Mouse (Mus musculus): ENCODE data around the gene Fam71f1. TPM values are rescaled to one million over a fixed set of nuclear protein-coding genes. Genes with fewer than 3 reads are reported as not detected.

The Fam71f1 gene
- not detected for polyA plus RNA-seq (2017; shearing (Covaris generic))

DNA sequence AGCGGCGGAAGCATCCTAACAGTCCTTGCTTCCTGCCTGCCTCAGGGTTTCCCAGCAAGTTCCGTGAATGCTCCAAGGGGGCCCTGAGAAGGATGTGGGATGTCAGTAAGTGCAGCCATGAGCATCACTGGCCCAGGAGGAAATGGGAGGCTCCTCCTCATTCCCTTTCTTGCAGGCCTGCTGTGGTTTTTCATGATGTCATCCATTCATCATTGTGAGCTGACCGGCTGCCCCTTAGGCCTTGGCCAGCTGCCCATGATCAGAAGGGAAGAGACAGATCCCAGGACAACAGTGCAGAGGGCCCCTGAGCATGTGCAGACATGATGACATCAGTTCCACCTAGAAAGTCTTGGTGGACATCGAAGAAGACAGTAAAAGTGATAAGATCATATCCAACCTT lies at the start of gene Fam71f1:
TSS of gene Fam71f1 (plus strand) at position 262 of the 400 bp plus-strand sequence.

DNA sequence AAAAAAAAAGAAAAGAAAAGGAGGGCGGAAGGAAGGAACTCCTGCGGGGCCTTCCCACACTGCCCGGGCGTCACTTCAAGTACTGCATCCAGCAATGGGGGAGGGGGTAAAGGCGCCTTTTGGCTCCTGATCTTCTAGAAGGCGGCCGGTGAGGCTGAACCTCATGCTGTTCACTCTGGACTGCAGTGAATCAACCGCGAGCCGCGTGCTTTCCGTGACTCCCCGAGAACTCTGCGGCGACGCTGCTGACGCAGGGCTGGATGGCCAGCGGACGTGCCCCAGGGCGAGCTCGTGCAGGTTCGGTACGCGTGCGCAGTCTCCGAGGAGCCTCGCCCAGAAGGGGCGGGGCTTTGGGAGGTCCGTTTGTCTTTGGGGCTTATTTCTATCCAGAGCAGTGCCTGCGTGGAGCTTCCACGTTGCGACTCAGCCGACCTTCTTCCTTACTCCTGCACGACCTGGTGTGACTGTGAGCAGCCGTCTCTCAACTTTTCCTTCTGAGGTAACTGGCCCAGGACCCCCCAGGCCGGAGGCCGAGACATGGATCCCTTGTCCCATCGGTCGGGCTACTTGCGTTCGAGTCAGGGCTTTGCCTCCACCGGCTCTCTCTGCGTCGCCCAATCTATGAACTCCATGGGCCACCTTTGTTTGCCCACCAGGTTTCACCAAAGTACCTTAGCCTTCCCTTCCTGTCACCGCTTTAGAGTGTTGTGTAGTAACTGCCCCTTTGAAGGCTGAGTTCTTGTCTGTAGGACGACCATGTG lies 46.4 kb upstream of the Fam71f1 start, which contains the start of gene Hilpda:
TSS of gene Hilpda (plus strand) at position 177 of the 761 bp plus-strand sequence.

DNA sequence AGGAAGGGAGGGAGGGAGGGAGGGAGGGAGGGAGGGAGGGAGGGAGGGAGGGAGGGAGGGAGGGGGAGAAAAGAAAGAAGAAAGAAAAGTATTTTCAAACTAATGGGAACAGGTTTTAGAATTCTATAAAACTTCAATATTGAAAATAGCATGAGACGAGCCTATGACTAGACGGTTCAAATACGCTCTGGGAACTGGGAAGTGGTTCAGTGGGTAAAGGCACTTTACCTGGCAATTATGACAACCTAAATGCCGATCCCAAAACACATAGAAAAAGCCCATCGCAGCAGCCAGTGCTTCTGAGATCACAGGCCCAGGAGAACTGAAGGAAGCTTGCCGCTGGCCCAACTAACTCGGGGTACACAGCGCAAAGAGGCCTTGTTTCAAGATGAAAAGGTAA lies 39.6 kb upstream of the Fam71f1 start, which contains the start of gene Fam71f2:
TSS of gene Fam71f2 (plus strand) at position 301 of the 400 bp plus-strand sequence.

DNA sequence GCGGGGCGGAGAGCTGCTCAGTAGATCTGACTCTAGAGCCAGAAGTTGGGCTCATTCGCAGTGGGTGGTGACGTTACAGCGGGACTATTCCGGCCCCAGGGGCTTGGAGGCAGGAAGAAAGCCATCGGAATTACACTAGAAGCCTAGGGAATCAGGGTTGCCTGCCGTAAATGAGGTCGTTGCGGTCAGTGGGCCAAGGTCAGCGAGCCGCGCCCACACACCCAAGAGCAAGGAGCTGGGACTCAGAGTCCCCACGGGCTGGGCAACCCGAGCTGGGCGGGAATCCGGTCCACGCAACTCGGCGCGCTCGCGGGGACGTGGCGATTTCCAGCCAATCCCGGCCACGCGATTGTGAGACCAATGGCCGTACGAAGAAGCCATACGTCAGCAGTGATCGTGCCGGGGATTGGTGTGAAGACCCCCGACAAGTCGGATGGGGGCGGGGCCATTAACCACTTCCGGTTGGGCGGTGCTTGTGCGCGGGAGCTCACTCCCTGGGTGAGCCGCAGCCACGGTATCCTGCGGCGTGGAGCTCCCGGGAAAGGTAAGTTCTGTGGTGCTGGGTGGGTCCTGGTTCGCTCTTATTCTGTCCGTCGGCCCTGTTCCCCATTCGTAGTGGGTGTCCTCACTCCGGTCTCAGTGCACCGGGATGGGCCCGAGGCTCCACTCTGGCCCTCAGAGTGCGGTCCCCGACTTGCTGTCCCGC lies 28.9 kb downstream of the Fam71f1 start, which contains the start of gene Calu:
TSS of gene Calu (plus strand) at position 405 of the 706 bp plus-strand sequence.

Other genes starting within 250 kb of the Fam71f1 start
- 10 to 100 TPM; 57.4 to 62.9 TPM for gene Rbm28, start 154.1 kb upstream of the Fam71f1 start, polyA plus RNA-seq (2017; shearing (Covaris generic))
- under 1 TPM; 0.22 to 0.34 TPM for gene Prrt4, start 139.6 kb upstream of the Fam71f1 start, polyA plus RNA-seq (2017; shearing (Covaris generic))
- gene Impdh1, start 102.8 kb upstream of the Fam71f1 start, polyA plus RNA-seq (2017; shearing (Covaris generic)) = 100 to 1,000 TPM in 1 of 2 experiments, 10 to 100 TPM in 1; 68.5 to 112 TPM
- gene Hilpda, start 46.7 kb upstream of the Fam71f1 start, polyA plus RNA-seq (2017; shearing (Covaris generic)) = 10 to 100 TPM; 30.8 to 33.0 TPM
- 1 to 10 TPM in 1 of 2 experiments, not detected in 1; 2.7 TPM for gene Fam71f2, start 39.5 kb upstream of the Fam71f1 start, polyA plus RNA-seq (2017; shearing (Covaris generic))
- gene Calu, start 28.9 kb downstream of the Fam71f1 start, polyA plus RNA-seq (2017; shearing (Covaris generic)) = 100 to 1,000 TPM in 1 of 2 experiments, 10 to 100 TPM in 1; 83.5 to 120 TPM
- gene Opn1sw, start 69.3 kb downstream of the Fam71f1 start, polyA plus RNA-seq (2017; shearing (Covaris generic)) = 1 to 10 TPM in 1 of 2 experiments, under 1 TPM in 1; 0.10 to 1.1 TPM
- gene Ccdc136, start 77.2 kb downstream of the Fam71f1 start, polyA plus RNA-seq (2017; shearing (Covaris generic)) = 1 to 10 TPM; 2.0 to 5.2 TPM
- gene Flnc, start 114.1 kb downstream of the Fam71f1 start, polyA plus RNA-seq (2017; shearing (Covaris generic)) = under 1 TPM; 0.06 to 0.34 TPM
- 100 to 1,000 TPM; 317 to 338 TPM for gene Atp6v1f, start 148.6 kb downstream of the Fam71f1 start, polyA plus RNA-seq (2017; shearing (Covaris generic))
- gene Atp6v1fnb, start 152.3 kb downstream of the Fam71f1 start, polyA plus RNA-seq (2017; shearing (Covaris generic)) = under 1 TPM in 1 of 2 experiments, not detected in 1; 0.78 TPM
- gene Kcp, start 188.8 kb downstream of the Fam71f1 start, polyA plus RNA-seq (2017; shearing (Covaris generic)) = 1 to 10 TPM in 1 of 2 experiments, under 1 TPM in 1; 0.40 to 5.9 TPM
- 10 to 100 TPM; 20.2 to 42.7 TPM for gene Irf5, start 207.5 kb downstream of the Fam71f1 start, polyA plus RNA-seq (2017; shearing (Covaris generic))